Mouse (Mus musculus): ENCODE results near the gene Kctd20.
A peak's percentile ranks its signal among the peaks of the same experiment; 100 is the strongest.

The Kctd20 gene

GRCm38 (mm10) chr17:28931436-28932211, 20.1 kb upstream of the Kctd20 start:
- DNase-seq (ENCODE audit: low spot score in 2 of 2), result peak; percentile 55 to 69

- no peak for DNase-seq (ENCODE audit: low spot score in 2 of 2)
These were observed 19.5 kb upstream of the Kctd20 start for GRCm38 (mm10) chr17:28932274-28932673.

GRCm38 (mm10) chr17:28934120-28934916, 17.4 kb upstream of the Kctd20 start:
- no peak for DNase-seq (ENCODE audit: low spot score in 2 of 2)

- no peak for DNase-seq (ENCODE audit: low spot score in 2 of 2)
These were observed 15.6 kb upstream of the Kctd20 start for GRCm38 (mm10) chr17:28936133-28936532.

GRCm38 (mm10) chr17:28936622-28937345, 15.0 kb upstream of the Kctd20 start:
- peak; percentile 54 to 67 for DNase-seq (ENCODE audit: low spot score in 2 of 2)

GRCm38 (mm10) chr17:28940776-28941555, 10.8 kb upstream of the Kctd20 start:
- DNase-seq (ENCODE audit: low spot score in 2 of 2), result no peak

GRCm38 (mm10) chr17:28942101-28942500, 9.6 kb upstream of the Kctd20 start:
- DNase-seq (ENCODE audit: low spot score in 2 of 2), result no peak

GRCm38 (mm10) chr17:28943740-28944139, 8.0 kb upstream of the Kctd20 start, which contains the start of gene Pxt1:
Gene Pxt1 (minus strand): TSS chr17:28943840.
- DNase-seq (ENCODE audit: low spot score in 2 of 2), result no peak

GRCm38 (mm10) chr17:28944481-28944880, 7.3 kb upstream of the Kctd20 start:
- DNase-seq (ENCODE audit: low spot score in 2 of 2), result no peak

GRCm38 (mm10) chr17:28947011-28947939, 4.5 kb upstream of the Kctd20 start:
- DNase-seq (ENCODE audit: low spot score in 2 of 2), result no peak

GRCm38 (mm10) chr17:28948661-28949060, 3.1 kb upstream of the Kctd20 start:
- DNase-seq (ENCODE audit: low spot score in 2 of 2), result no peak

- no peak for DNase-seq (ENCODE audit: low spot score in 2 of 2)
These were observed 999 bp upstream of the Kctd20 start for GRCm38 (mm10) chr17:28950751-28951150.

GRCm38 (mm10) chr17:28953251-28953650, 1.5 kb downstream of the Kctd20 start:
- DNase-seq (ENCODE audit: low spot score in 2 of 2), result no peak

- DNase-seq (ENCODE audit: low spot score in 2 of 2), result no peak
These were observed 2.7 kb downstream of the Kctd20 start for GRCm38 (mm10) chr17:28954416-28954815.

GRCm38 (mm10) chr17:28960597-28960996, 8.8 kb downstream of the Kctd20 start:
- no peak for DNase-seq (ENCODE audit: low spot score in 2 of 2)

- no peak for DNase-seq (ENCODE audit: low spot score in 2 of 2)
These were observed 9.8 kb downstream of the Kctd20 start for GRCm38 (mm10) chr17:28961596-28961995.

GRCm38 (mm10) chr17:28967021-28967610, 15.4 kb downstream of the Kctd20 start:
- peak; percentile 40 to 47 for DNase-seq (ENCODE audit: low spot score in 2 of 2)

- DNase-seq (ENCODE audit: low spot score in 2 of 2), result no peak
These were observed 18.4 kb downstream of the Kctd20 start for GRCm38 (mm10) chr17:28970122-28970521.

GRCm38 (mm10) chr17:28979091-28979490, 27.3 kb downstream of the Kctd20 start:
- DNase-seq (ENCODE audit: low spot score in 2 of 2), result no peak

- DNase-seq (ENCODE audit: low spot score in 2 of 2), result no peak
These were observed 29.3 kb downstream of the Kctd20 start for GRCm38 (mm10) chr17:28981081-28981480.

All from natural killer cell, adult 2 months (primary cell).